Mouse (Mus musculus): ENCODE data around the gene Vsig8.

DNA sequence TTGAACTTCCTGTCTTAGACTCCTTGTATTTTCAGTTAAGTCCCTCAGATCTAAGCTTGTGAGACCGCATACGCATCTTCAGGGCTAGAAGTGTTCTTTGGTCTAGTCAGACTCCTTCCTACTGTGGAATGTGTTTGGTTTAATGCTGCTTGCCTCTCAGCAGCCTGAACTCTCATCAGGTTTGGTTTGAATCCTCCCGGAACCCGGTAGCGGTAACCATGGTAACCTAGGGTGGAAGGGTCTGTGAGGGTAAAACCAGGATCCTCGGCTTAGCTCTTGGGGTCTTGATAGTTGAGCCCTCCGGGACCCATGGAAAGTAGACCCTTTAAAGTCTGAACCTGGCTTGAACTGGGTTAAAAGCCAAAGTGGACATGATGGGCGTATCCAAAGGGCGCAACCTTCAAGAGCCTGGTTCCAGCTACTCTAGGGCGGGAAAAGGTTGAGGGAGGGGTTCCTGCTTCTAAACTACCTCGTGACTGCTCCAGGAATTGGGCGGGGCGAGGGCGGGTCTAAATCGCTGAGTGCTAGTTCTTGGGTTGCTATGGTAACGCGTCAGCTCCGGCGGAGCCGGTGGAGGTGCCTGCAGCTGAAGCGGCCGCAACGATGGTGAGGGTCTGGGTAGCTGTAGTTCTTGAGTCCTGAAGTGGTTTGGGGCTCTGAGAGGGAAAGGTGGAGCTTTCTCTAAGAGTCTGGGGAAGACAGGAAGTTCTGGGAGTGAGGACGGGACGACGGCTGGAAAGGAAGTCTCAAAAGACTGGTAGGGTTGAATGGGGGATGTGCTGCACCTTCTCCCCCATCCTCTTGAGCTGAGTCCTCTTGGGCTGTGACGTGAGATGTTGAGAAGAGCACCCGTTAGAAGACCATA lies 34.9 kb upstream of the Vsig8 start, which contains the start of gene Cfap45:
- TF ChIP-seq CTCF (IDR thresholded peaks at IDR 0.05; ENCODE audit: extremely low read depth, insufficient read depth, low read length) (no peak), POLR2A (IDR thresholded peaks at IDR 0.05; ENCODE audit: extremely low read depth, insufficient read depth, low read length) (no peak)

Data from cortical plate, adult 2 months (tissue).